Mouse (Mus musculus) cerebellum, adult 8-10 months (tissue): ENCODE data around the gene Pard6b.

Experiments used
- DNase-seq: peaks from one replicate; pipeline ENCODE4 v3.0.0; 2022

The Pard6b gene

DNA sequence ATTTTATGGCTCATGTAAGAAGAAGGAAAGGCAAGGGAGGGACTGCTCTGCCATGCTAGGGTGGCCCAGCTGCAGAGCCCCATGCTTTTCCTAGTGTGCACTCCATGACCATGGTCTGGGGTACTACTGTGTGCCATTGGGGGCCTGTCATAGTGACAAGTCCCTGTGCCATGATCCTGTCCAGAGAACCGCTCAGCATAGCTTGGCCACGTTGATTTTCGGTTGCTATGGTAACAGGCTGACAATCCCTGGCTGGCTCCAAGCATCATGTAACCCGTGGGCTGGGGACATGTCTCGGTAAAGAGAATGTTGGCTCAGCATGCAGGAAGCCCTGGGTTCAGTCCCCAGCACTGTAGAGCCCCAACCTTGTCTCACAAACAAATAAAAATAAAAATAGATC, 63.0 kb downstream of the Pard6b start:
- DNase-seq, result no peak

DNA sequence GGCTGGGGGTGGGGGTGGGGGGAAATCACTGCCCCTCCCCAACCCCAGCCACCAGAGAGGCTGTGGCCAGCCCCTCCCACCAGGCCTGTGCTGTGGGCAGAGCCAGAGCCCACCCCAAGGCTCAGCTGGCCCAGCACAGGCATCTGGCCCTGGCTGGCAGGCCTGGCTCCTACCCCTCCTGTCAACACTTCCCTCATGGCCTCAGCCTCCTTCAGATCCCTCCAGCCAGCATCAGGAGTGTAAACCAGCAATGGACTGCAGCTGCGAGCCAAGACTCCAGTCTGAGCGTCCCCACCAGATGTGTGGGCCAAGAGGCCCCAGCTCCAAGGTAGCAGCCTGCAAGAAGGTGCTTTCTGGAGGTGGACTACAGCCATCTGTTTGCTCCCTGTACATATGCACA, 64.6 kb downstream of the Pard6b start:
- DNase-seq, result no peak

DNA sequence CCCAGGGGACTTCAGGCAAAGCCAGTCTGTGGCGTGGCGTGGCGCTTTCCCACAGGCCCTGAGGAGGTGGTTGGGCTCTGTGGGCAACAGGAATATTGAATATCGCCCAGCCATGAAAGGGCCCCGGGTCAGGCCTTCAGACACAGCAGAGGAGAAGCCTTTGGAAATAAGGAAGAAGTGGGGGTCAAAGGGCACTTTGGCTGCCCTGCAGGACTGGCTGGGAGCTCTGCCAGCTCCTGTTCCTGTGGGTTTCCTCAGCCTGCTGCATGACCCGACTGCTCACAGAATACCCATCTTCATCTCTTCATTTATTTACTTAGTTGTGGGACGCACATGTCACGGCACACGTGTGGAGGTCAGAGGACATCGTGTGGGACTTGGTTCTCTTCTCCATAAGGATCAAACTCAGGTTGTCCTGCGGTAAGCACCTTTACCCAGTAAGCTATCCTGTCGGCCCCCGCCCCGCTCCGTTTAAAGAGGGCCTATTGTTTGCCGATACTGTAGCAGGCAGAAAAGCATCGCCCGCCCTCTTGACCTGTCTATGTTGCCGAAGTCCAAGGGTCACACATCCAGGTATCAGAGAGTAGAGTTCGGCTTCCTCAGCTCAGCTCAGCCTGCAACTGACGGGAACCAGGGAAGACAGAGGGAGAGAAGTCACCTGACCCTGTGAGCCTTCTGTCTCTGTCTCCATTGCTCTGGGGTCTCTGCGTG, 67.1 kb downstream of the Pard6b start:
- no peak for DNase-seq

DNA sequence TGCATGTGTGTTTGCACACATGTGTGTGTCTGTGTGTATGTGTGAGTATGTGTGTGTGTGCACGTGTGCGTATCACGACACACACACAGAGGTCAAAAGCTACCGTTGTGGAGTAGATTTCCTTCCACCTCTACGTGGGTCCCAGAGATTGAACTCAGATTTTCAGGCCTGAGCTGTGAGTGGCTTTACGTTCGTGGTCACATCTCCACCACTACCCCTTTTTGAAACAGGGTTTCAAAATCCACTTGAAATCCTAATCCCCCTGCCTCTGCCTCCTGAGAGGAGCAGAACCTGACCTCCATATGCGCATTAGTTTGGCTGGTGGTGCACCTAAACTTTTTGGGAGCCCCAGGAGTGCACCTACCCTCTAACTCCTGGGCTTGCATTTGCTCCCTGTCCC, 68.4 kb downstream of the Pard6b start:
- DNase-seq, result no peak
